In the genomic region with DNA sequence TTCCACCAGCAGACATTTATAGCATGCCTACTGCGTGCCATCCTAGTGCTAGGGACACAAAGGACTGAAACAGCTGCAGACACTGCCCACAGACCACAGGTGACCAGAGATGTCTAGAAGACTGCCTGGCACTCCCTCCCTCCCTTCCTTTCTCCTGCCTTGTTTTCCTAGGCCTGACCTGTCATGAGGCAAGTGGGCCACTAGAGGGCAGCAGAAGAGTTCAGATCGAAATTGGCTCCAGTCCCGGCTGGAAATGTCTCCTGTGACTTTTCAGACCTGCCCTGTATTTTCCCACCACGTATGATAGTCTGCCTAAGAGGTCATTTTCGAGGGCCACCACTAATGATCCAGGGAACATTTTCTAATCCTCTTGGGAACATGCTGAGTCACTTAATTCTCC, we compare ENCODE assay signal across 8 mouse cellular contexts. TPM values are rescaled to one million over a fixed set of nuclear protein-coding genes. Genes with fewer than 3 reads are reported as not detected.
A peak's percentile ranks its signal among the peaks of the same experiment; 100 is the strongest.
DNase-seq lines count a peak whose midpoint lies in the region; ATAC-seq and TF ChIP-seq lines count a peak whose summit lies in the region.

No protein-coding gene starts in this region.

- peaks cover 58% of the 10 kb centered on the region for H3K36me3 ChIP-seq in embryonic facial prominence, embryonic 10.5 days (replicated peaks)
- no peaks in the 10 kb centered on the region for H3K36me3 ChIP-seq in heart, adult 2 months (ENCODE audit: control insufficient read depth, insufficient read depth, low read length)
- H3K36me3 ChIP-seq in limb, embryonic 11.5 days (ENCODE audit: control insufficient read depth, insufficient read depth, low read length) = no peaks in the 10 kb centered on the region
- no peaks in the 10 kb centered on the region for H3K36me3 ChIP-seq in stomach, postnatal 0 days (ENCODE audit: control insufficient read depth, insufficient read depth, low read length)

- no peaks in the 10 kb centered on the region for H3K27me3 ChIP-seq in embryonic facial prominence, embryonic 10.5 days (replicated peaks; ENCODE audit: low read depth, poor library complexity, severe bottlenecking)
- no peaks in the 10 kb centered on the region for H3K27me3 ChIP-seq in heart, adult 2 months (ENCODE audit: control insufficient read depth, insufficient read depth, low read length)
- no peaks in the 10 kb centered on the region for H3K27me3 ChIP-seq in limb, embryonic 11.5 days (ENCODE audit: control insufficient read depth, insufficient read depth, low read length)
- no peaks in the 10 kb centered on the region for H3K27me3 ChIP-seq in stomach, postnatal 0 days (ENCODE audit: control insufficient read depth, insufficient read depth, low read length)

- peak; percentile 77 for DNase-seq in 416B (ENCODE audit: low read depth)
- DNase-seq in adrenal gland, postnatal 14 days = peak; percentile 90
- peak; percentile 84 for DNase-seq in embryonic facial prominence, embryonic 10.5 days (ENCODE audit: low spot score)
- peak; percentile 70 to 77 for DNase-seq in heart, adult 2 months
- DNase-seq in kidney, adult 8-10 months = peak; percentile 68 to 82
- peak; percentile 86 for DNase-seq in limb, embryonic 11.5 days (ENCODE audit: low spot score)
- peak; percentile 28 to 40 for DNase-seq in natural killer cell, adult 2 months (ENCODE audit: low spot score in 2 of 2)
- peak; percentile 82 for DNase-seq in stomach, postnatal 0 days (ENCODE audit: low spot score)

- TF ChIP-seq CTCF in heart, adult 2 months (IDR thresholded peaks at IDR 0.05) = peak; percentile 93
- peak; percentile 95 for TF ChIP-seq CTCF in stomach, postnatal 0 days (IDR thresholded peaks at IDR 0.05; ENCODE audit: low read depth)

- no peak overlapping the region; the same call in 1 of the 2 replicates for H3K27ac ChIP-seq in embryonic facial prominence, embryonic 10.5 days (replicated peaks)
- H3K27ac ChIP-seq in heart, adult 2 months = no peak overlapping the region
- H3K27ac ChIP-seq in limb, embryonic 11.5 days (replicated peaks; ENCODE audit: low read depth, low read length) = no peak overlapping the region
- no peak overlapping the region for H3K27ac ChIP-seq in stomach, postnatal 0 days (replicated peaks)

- H3K4me2 ChIP-seq in limb, embryonic 11.5 days (ENCODE audit: low read depth, severe bottlenecking) = no peak overlapping the region
- H3K4me2 ChIP-seq in stomach, postnatal 0 days (replicated peaks; ENCODE audit: low read depth) = no peak overlapping the region

- ATAC-seq in limb, embryonic 11.5 days (ENCODE audit: insufficient number of reproducible peaks, low FRiP score, low TSS enrichment, low read depth) = no peak
- no peak; the same call in 1 of the 2 replicates for ATAC-seq in stomach, postnatal 0 days (ENCODE audit: low FRiP score, low TSS enrichment)

- no peak overlapping the region for H3K4me3 ChIP-seq in embryonic facial prominence, embryonic 10.5 days
- no peak overlapping the region for H3K4me3 ChIP-seq in heart, adult 2 months
- no peak overlapping the region for H3K4me3 ChIP-seq in limb, embryonic 11.5 days (ENCODE audit: low read depth, low read length)
- no peak overlapping the region for H3K4me3 ChIP-seq in stomach, postnatal 0 days (ENCODE audit: low read depth, low read length)

- TF ChIP-seq POLR2A in heart, adult 2 months (IDR thresholded peaks at IDR 0.05; ENCODE audit: insufficient read depth, low read depth, low read length) = no peak

- TF ChIP-seq EP300 in heart, adult 2 months (IDR thresholded peaks at IDR 0.05; ENCODE audit: insufficient read depth, low read depth, low read length) = peak; percentile 64; the same call in 1 of the 2 replicates
- TF ChIP-seq EP300 in stomach, postnatal 0 days (optimal IDR thresholded peaks at IDR 0.05) = no peak

- H3K9me3 ChIP-seq in embryonic facial prominence, embryonic 10.5 days = no peaks in the 10 kb centered on the region
- H3K9me3 ChIP-seq in limb, embryonic 11.5 days (ENCODE audit: control insufficient read depth, low read length) = no peaks in the 10 kb centered on the region
- no peaks in the 10 kb centered on the region for H3K9me3 ChIP-seq in stomach, postnatal 0 days (ENCODE audit: control insufficient read depth, low read length)

- peaks cover 14% of the 10 kb centered on the region; the same call in 1 of the 2 replicates for H3K4me1 ChIP-seq in embryonic facial prominence, embryonic 10.5 days
- H3K4me1 ChIP-seq in heart, adult 2 months (ENCODE audit: control insufficient read depth, insufficient read depth, low read length) = no peaks in the 10 kb centered on the region
- 0 out of 2 replicates have a peak, but pooled peaks cover 2% of the 10 kb centered on the region for H3K4me1 ChIP-seq in limb, embryonic 11.5 days (ENCODE audit: control insufficient read depth, insufficient read depth, low read length)
- H3K4me1 ChIP-seq in stomach, postnatal 0 days (replicated peaks; ENCODE audit: control insufficient read depth, insufficient read depth) = no peaks in the 10 kb centered on the region

- H3K79me2 ChIP-seq in heart, adult 2 months (replicated peaks; ENCODE audit: control insufficient read depth, insufficient read depth, low read length) = no peaks in the 10 kb centered on the region

- WGBS in embryonic facial prominence, embryonic 10.5 days = 6% methylated on average over 5 of the region's 5 CpGs
- 4% methylated on average over 5 of the region's 5 CpGs for WGBS in heart, adult 2 months
- 7% methylated on average over 5 of the region's 5 CpGs for WGBS in limb, embryonic 11.5 days
- 4% methylated on average over 5 of the region's 5 CpGs for WGBS in stomach, postnatal 0 days

- H3K9ac ChIP-seq in heart, adult 2 months (ENCODE audit: low read depth, low read length) = no peak overlapping the region
- no peak overlapping the region for H3K9ac ChIP-seq in limb, embryonic 11.5 days (ENCODE audit: low read length)
- H3K9ac ChIP-seq in stomach, postnatal 0 days (ENCODE audit: low read length) = no peak overlapping the region

- intact Hi-C loops in heart, adult 2 months (cut with DNase I) = loop anchor here (2.0 to 5.0 kb wide), 4 partner anchors 27 to 191 kb away; no protein-coding TSS in a partner anchor

RNA-seq across cellular contexts. Expression of gene Gm4353, which starts 47.6 kb away (rescaled TPM):
- total RNA-seq in adrenal gland, postnatal 14 days (2021) = 4.2 and 5.1 TPM in 2 replicates
- 1.3 and 1.4 TPM in 2 replicates for polyA plus RNA-seq in embryonic facial prominence, embryonic 10.5 days (2016; fragmentation: Nextera tagmentation; extraction: Ambion mirVana)
- 1 to 10 TPM; 1.3 to 1.7 TPM for total RNA-seq in heart, adult 2 months (2021)
- polyA plus RNA-seq in heart, adult 2 months (2012; rRNA removed) = 0.51 and 0.82 TPM in 2 replicates
- polyA plus RNA-seq in limb, embryonic 11.5 days (2014; fragmentation: Nextera tagmentation; extraction: Ambion mirVana) = 1.1 and 1.8 TPM in 2 replicates
- 0.18 and 0.33 TPM in 2 replicates for polyA plus RNA-seq in stomach, postnatal 0 days (2015; fragmentation: Nextera tagmentation; extraction: Ambion mirVana)

Comparison
In these comparisons a context has a peak if more than half of its experiments do, and no peak if none do; other contexts are left out.
1. DNase-seq: peak in every context shown above with its lines; median percentile 90 in adrenal gland, postnatal 14 days; 86 in limb, embryonic 11.5 days; 84 in embryonic facial prominence, embryonic 10.5 days; 82 in stomach, postnatal 0 days; 77 in 416B; 75 in kidney, adult 8-10 months; 74 in heart, adult 2 months; 34 in natural killer cell, adult 2 months.